Mouse (Mus musculus): ENCODE results near the gene Prg2. TPM values are rescaled to one million over a fixed set of nuclear protein-coding genes. Genes with fewer than 3 reads are reported as not detected.

Prg2 gene
- total RNA-seq, 2 experiments from 2014 or later, result 93.5 to 123 TPM

GRCm38 (mm10) chr2:85014588-85014982 is 34.3 kb downstream of the Prg2 start:
- ATAC-seq (replicated peaks; ENCODE audit: low FRiP score, poor library complexity, severe bottlenecking), result no peak

DNA sequence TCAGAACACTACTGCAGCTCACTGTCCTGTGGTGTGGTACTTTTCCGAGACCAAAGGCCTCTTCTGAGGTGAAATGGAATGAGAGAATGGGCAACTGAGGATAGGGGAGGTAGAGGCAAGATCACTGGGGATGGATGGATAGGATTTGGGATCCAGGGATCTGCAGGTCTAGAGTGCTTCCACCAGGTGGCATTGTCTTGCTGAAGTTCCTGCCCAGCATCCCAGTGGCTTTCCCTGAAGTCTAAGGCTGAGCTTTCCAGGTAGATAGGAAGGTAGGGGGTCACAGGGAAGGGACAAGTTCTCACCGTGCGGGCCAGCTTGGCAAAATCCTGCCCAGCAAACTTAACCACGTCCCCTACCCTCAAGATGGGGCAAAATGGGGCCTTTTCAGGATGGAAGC is 41.8 kb downstream of the Prg2 start:
- ATAC-seq (replicated peaks; ENCODE audit: low FRiP score, poor library complexity, severe bottlenecking), result peak; percentile 48; the same call in 1 of the 2 replicates

- no peak for ATAC-seq (replicated peaks; ENCODE audit: low FRiP score, poor library complexity, severe bottlenecking)
These were observed 45.9 kb downstream of the Prg2 start for GRCm38 (mm10) chr2:85026178-85026577.

GRCm38 (mm10) chr2:85027281-85027680 is 47.0 kb downstream of the Prg2 start:
- no peak for ATAC-seq (replicated peaks; ENCODE audit: low FRiP score, poor library complexity, severe bottlenecking)

- ATAC-seq (replicated peaks; ENCODE audit: low FRiP score, poor library complexity, severe bottlenecking), result no peak
These were observed 49.6 kb downstream of the Prg2 start for GRCm38 (mm10) chr2:85029897-85030296.

- ATAC-seq (replicated peaks; ENCODE audit: low FRiP score, poor library complexity, severe bottlenecking), result no peak
These were observed 50.7 kb downstream of the Prg2 start for GRCm38 (mm10) chr2:85030989-85031388.

DNA sequence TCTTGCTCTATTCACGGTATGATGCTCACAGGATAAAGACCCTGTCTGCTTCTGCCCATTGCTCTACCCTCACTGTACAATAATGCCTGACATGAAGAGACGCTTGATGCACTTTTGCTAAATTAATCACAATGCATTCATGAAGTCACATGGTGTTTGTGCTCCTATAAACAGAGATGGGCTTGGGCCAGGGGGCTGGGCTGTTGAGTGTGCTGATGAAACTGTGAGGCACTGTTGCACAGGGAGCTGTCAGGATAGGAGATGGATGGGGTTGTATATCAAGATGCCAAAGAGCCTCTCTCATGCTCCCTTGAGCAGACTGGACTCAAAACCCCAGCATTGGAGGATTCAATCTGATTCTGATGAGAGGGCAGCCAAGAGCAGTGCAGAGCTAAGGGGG is 52.9 kb downstream of the Prg2 start:
- no peak for ATAC-seq (replicated peaks; ENCODE audit: low FRiP score, poor library complexity, severe bottlenecking)

Other genes starting within 250 kb of the Prg2 start
- 377 and 399 TPM in 2 replicates for gene Ypel4, start 246.4 kb upstream of the Prg2 start, total RNA-seq (2015; ENCODE audit: low replicate concordance)
- gene Ypel4, start 246.4 kb upstream of the Prg2 start, total RNA-seq (2017; ENCODE audit: low replicate concordance), result 327 and 382 TPM in 2 replicates
- not detected in 2 replicates for gene Gm19426, start 236.8 kb upstream of the Prg2 start, total RNA-seq (2015; ENCODE audit: low replicate concordance)
- gene Gm19426, start 236.8 kb upstream of the Prg2 start, total RNA-seq (2017; ENCODE audit: low replicate concordance), result not detected in 2 replicates
- gene Serping1, start 205.0 kb upstream of the Prg2 start, total RNA-seq (2015; ENCODE audit: low replicate concordance), result 0.72 and 12.6 TPM in 2 replicates
- gene Serping1, start 205.0 kb upstream of the Prg2 start, total RNA-seq (2017; ENCODE audit: low replicate concordance), result 1.8 and 3.8 TPM in 2 replicates
- 424 and 462 TPM in 2 replicates for gene Ube2l6, start 181.6 kb upstream of the Prg2 start, total RNA-seq (2015; ENCODE audit: low replicate concordance)
- 282 and 312 TPM in 2 replicates for gene Ube2l6, start 181.6 kb upstream of the Prg2 start, total RNA-seq (2017; ENCODE audit: low replicate concordance)
- not detected in 2 replicates for gene Smtnl1, start 157.8 kb upstream of the Prg2 start, total RNA-seq (2015; ENCODE audit: low replicate concordance)
- gene Smtnl1, start 157.8 kb upstream of the Prg2 start, total RNA-seq (2017; ENCODE audit: low replicate concordance), result not detected in 2 replicates
- 16.8 and 17.3 TPM in 2 replicates for gene Timm10, start 153.5 kb upstream of the Prg2 start, total RNA-seq (2015; ENCODE audit: low replicate concordance)
- 6.5 TPM in 1 of 2 replicates, not detected in the other for gene Timm10, start 153.5 kb upstream of the Prg2 start, total RNA-seq (2017; ENCODE audit: low replicate concordance)
- gene Slc43a1, start 141.6 kb upstream of the Prg2 start, total RNA-seq (2015; ENCODE audit: low replicate concordance), result 716 and 794 TPM in 2 replicates
- gene Slc43a1, start 141.6 kb upstream of the Prg2 start, total RNA-seq (2017; ENCODE audit: low replicate concordance), result 395 and 487 TPM in 2 replicates
- not detected in 2 replicates for gene Rtn4rl2, start 93.8 kb upstream of the Prg2 start, total RNA-seq (2015; ENCODE audit: low replicate concordance)
- gene Rtn4rl2, start 93.8 kb upstream of the Prg2 start, total RNA-seq (2017; ENCODE audit: low replicate concordance), result not detected in 2 replicates
- gene Slc43a3, start 43.9 kb upstream of the Prg2 start, total RNA-seq (2015; ENCODE audit: low replicate concordance), result 480 and 538 TPM in 2 replicates
- gene Slc43a3, start 43.9 kb upstream of the Prg2 start, total RNA-seq (2017; ENCODE audit: low replicate concordance), result 432 and 465 TPM in 2 replicates
- gene Prg3, start 7.8 kb downstream of the Prg2 start, total RNA-seq (2015; ENCODE audit: low replicate concordance), result 3.4 and 10.1 TPM in 2 replicates
- 8.2 and 32.4 TPM in 2 replicates for gene Prg3, start 7.8 kb downstream of the Prg2 start, total RNA-seq (2017; ENCODE audit: low replicate concordance)
- gene Ssrp1, start 56.8 kb downstream of the Prg2 start, total RNA-seq (2015; ENCODE audit: low replicate concordance), result 112 TPM in 2 replicates
- 221 and 237 TPM in 2 replicates for gene Ssrp1, start 56.8 kb downstream of the Prg2 start, total RNA-seq (2017; ENCODE audit: low replicate concordance)
- gene P2rx3, start 57.0 kb downstream of the Prg2 start, total RNA-seq (2015; ENCODE audit: low replicate concordance), result 1.1 and 1.3 TPM in 2 replicates
- gene P2rx3, start 57.0 kb downstream of the Prg2 start, total RNA-seq (2017; ENCODE audit: low replicate concordance), result not detected in 2 replicates
- gene Tnks1bp1, start 67.6 kb downstream of the Prg2 start, total RNA-seq (2015; ENCODE audit: low replicate concordance), result 1.1 TPM in 1 of 2 replicates, not detected in the other
- 0.23 and 2.6 TPM in 2 replicates for gene Tnks1bp1, start 67.6 kb downstream of the Prg2 start, total RNA-seq (2017; ENCODE audit: low replicate concordance)
- 1.3 TPM in 1 of 2 replicates, not detected in the other for gene Aplnr, start 155.8 kb downstream of the Prg2 start, total RNA-seq (2015; ENCODE audit: low replicate concordance)
- gene Aplnr, start 155.8 kb downstream of the Prg2 start, total RNA-seq (2017; ENCODE audit: low replicate concordance), result not detected in 2 replicates
- gene Lrrc55, start 216.7 kb downstream of the Prg2 start, total RNA-seq (2015; ENCODE audit: low replicate concordance), result not detected in 2 replicates
- not detected in 2 replicates for gene Lrrc55, start 216.7 kb downstream of the Prg2 start, total RNA-seq (2017; ENCODE audit: low replicate concordance)